Mouse (Mus musculus) hindbrain, embryonic 14.5 days (tissue): ENCODE data around the gene Hist1h2an. TPM values are rescaled to one million over a fixed set of nuclear protein-coding genes. Genes with fewer than 3 reads are reported as not detected.

Experiments
- ATAC-seq: fragments of 200-750 bp; cut with Nextera tagmentation; 2 replicates; pipeline ENCODE4 v1.8.0; 2017; ENCODE audit warnings: moderate number of reproducible peaks, mild to moderate bottlenecking, moderate TSS enrichment, moderate library complexity; ENCODE audit not compliant: low FRiP score
- DNase-seq: peaks from one replicate; pipeline ENCODE4 v3.0.0-alpha.2; 2015; ENCODE audit warnings: low spot score
- H3K27ac ChIP-seq: fragments of 300-500 bp; sonication (generic); 2 replicates; pipeline ENCODE4 v1.5.1; 2014; ENCODE audit warnings: mild to moderate bottlenecking, moderate library complexity
- H3K27me3 ChIP-seq: fragments of 300-500 bp; sonication (generic); 2 replicates; pipeline ENCODE4 v1.6.1; 2014; ENCODE audit warnings: mild to moderate bottlenecking, low read length, mixed read lengths; ENCODE audit not compliant: control insufficient read depth, insufficient read depth
- H3K36me3 ChIP-seq: fragments of 300-500 bp; sonication (generic); replicated peaks from 2 replicates; pipeline ENCODE4 v1.6.1; 2014; ENCODE audit not compliant: control insufficient read depth, insufficient read depth
- H3K4me1 ChIP-seq: fragments of 300-500 bp; sonication (generic); replicated peaks from 2 replicates; pipeline ENCODE4 v1.6.1; 2014; ENCODE audit warnings: antibody characterized with exemption, low read length, mixed read lengths; ENCODE audit not compliant: control insufficient read depth, insufficient read depth
- H3K4me2 ChIP-seq: fragments of 300-500 bp; sonication (generic); replicated peaks from 2 replicates; pipeline ENCODE4 v1.6.1; 2014; ENCODE audit warnings: mild to moderate bottlenecking, moderate library complexity
- H3K4me3 ChIP-seq: fragments of 300-500 bp; sonication (generic); replicated peaks from 2 replicates; pipeline ENCODE4 v1.5.1; 2014; ENCODE audit warnings: mild to moderate bottlenecking, low read length
- H3K9ac ChIP-seq: fragments of 300-500 bp; sonication (generic); 2 replicates; pipeline ENCODE4 v1.6.1; 2014
- H3K9me3 ChIP-seq: fragments of 300-500 bp; sonication (generic); 2 replicates; pipeline ENCODE4 v1.6.1; 2016; ENCODE audit warnings: low read length; ENCODE audit not compliant: control insufficient read depth
- WGBS: fragments of 180-500 bp; shearing (Covaris S2); extraction: QIAGEN DNeasy Blood & Tissue Kit; methylation state at CpG from one replicate; pipeline ENCODE4 v1.1.7; 2014; 5-methylcytosine and 5-hydroxymethylcytosine counted together
- microRNA-seq: library from miRNA; unstranded; fragments of <30 nt; microRNA quantifications from one replicate; pipeline ENCODE4, GENCODE M21; 2016
- polyA plus RNA-seq: library from polyadenylated mRNA; unstranded; fragments of >200 nt; fragmentation: Nextera tagmentation; extraction: Ambion mirVana; gene quantifications from 2 replicates; pipeline ENCODE4 v1.2.1, GENCODE M21; 2014

The Hist1h2an gene
- polyA plus RNA-seq, 1 experiment from 2014 or later = not detected

- Histone ChIP-seq H3K4me2 (peak overlapping the region; percentile 90), H3K4me3 (peak overlapping the region; percentile 53), H3K9me3 (no peaks in the 10 kb centered on the region), H3K27ac (peak overlapping the region; percentile 86), H3K4me1 (peaks cover 34% of the 10 kb centered on the region), H3K36me3 (no peaks in the 10 kb centered on the region), H3K27me3 (no peaks in the 10 kb centered on the region), H3K9ac (peak overlapping the region; percentile 75)
- ATAC-seq (no peak), DNase-seq (peak; percentile 35)
- 5% methylated on average over 5 of the region's 5 CpGs for WGBS
Measured at GRCm38 (mm10) chr13:21749387-21750158, 37.4 kb downstream of the Hist1h2an start.

GRCm38 (mm10) chr13:21745006-21745405 lies 42.0 kb downstream of the Hist1h2an start:
- no peak for ATAC-seq
- H3K9me3 ChIP-seq = no peaks in the 10 kb centered on the region
- DNase-seq = no peak
- H3K9ac ChIP-seq = no peak overlapping the region
- no peaks in the 10 kb centered on the region for H3K36me3 ChIP-seq
- H3K27me3 ChIP-seq = no peaks in the 10 kb centered on the region
- H3K4me2 ChIP-seq = no peak overlapping the region
- WGBS = 91% methylated on average over 1 of the region's 1 CpGs
- H3K4me1 ChIP-seq = peaks cover 20% of the 10 kb centered on the region
- H3K4me3 ChIP-seq = no peak overlapping the region
- H3K27ac ChIP-seq = no peak overlapping the region

Small RNA genes lying within 50 kb of the gene (microRNA-seq; reads per million reads assigned to microRNA genes)
- gene Gm19658 (not detected), gene Gm44346 (not detected), gene Gm44454 (not detected), gene Gm44466 (not detected)

Other genes with a start within 250 kb of the Hist1h2an start
- 0.08 and 0.21 TPM in 2 replicates for gene Olfr1366, start 244.4 kb downstream of the Hist1h2an start, polyA plus RNA-seq
- 0.04 TPM in 1 of 2 replicates, not detected in the other for gene Olfr1535, start 227.3 kb downstream of the Hist1h2an start, polyA plus RNA-seq
- gene Olfr1364, start 205.5 kb downstream of the Hist1h2an start, polyA plus RNA-seq = not detected in 2 replicates
- not detected in 2 replicates for gene Olfr1362, start 173.2 kb downstream of the Hist1h2an start, polyA plus RNA-seq
- not detected in 2 replicates for gene Olfr11, start 144.7 kb downstream of the Hist1h2an start, polyA plus RNA-seq
- not detected in 2 replicates for gene Olfr1361, start 123.8 kb downstream of the Hist1h2an start, polyA plus RNA-seq
- gene Olfr1360, start 109.8 kb downstream of the Hist1h2an start, polyA plus RNA-seq = not detected in 2 replicates
- not detected in 2 replicates for gene Olfr1359, start 89.1 kb downstream of the Hist1h2an start, polyA plus RNA-seq
- not detected in 2 replicates for gene Hist1h2bl, start 71.1 kb downstream of the Hist1h2an start, polyA plus RNA-seq
- 5.4 and 7.5 TPM in 2 replicates for gene Hist1h2ai, start 70.8 kb downstream of the Hist1h2an start, polyA plus RNA-seq
- gene Hist1h3h, start 69.6 kb downstream of the Hist1h2an start, polyA plus RNA-seq = 2.4 and 3.2 TPM in 2 replicates
- gene Hist1h2bm, start 65.2 kb downstream of the Hist1h2an start, polyA plus RNA-seq = 1.4 TPM in 2 replicates
- 0.33 and 0.64 TPM in 2 replicates for gene Hist1h4j, start 52.2 kb downstream of the Hist1h2an start, polyA plus RNA-seq
- gene Hist1h4k, start 36.7 kb downstream of the Hist1h2an start, polyA plus RNA-seq = 2.0 and 2.7 TPM in 2 replicates
- 2.4 and 3.4 TPM in 2 replicates for gene Hist1h2ak, start 33.4 kb downstream of the Hist1h2an start, polyA plus RNA-seq
- gene Hist1h2bn, start 33.1 kb downstream of the Hist1h2an start, polyA plus RNA-seq = not detected in 2 replicates
- gene Hist1h1b, start 6.6 kb downstream of the Hist1h2an start, polyA plus RNA-seq = 1.6 and 1.7 TPM in 2 replicates
- gene Hist1h3i, start 3.8 kb downstream of the Hist1h2an start, polyA plus RNA-seq = 37.4 and 39.0 TPM in 2 replicates
- 0.82 and 1.1 TPM in 2 replicates for gene Hist1h2bp, start 243 bp upstream of the Hist1h2an start, polyA plus RNA-seq
- gene Hist1h2bq, start 23.0 kb upstream of the Hist1h2an start, polyA plus RNA-seq = 3.5 and 3.6 TPM in 2 replicates
- not detected in 2 replicates for gene Hist1h2ao, start 23.2 kb upstream of the Hist1h2an start, polyA plus RNA-seq
- not detected in 2 replicates for gene Hist1h4m, start 24.5 kb upstream of the Hist1h2an start, polyA plus RNA-seq
- gene Hist1h4n, start 45.0 kb upstream of the Hist1h2an start, polyA plus RNA-seq = 5.5 and 8.9 TPM in 2 replicates
- 574 and 576 TPM in 2 replicates for gene Hist1h2ap, start 46.3 kb upstream of the Hist1h2an start, polyA plus RNA-seq
- 3.8 TPM in 2 replicates for gene Hist1h2br, start 46.5 kb upstream of the Hist1h2an start, polyA plus RNA-seq
- gene Zfp184, start 157.9 kb upstream of the Hist1h2an start, polyA plus RNA-seq = 14.9 and 18.2 TPM in 2 replicates
- gene Pom121l2, start 194.0 kb upstream of the Hist1h2an start, polyA plus RNA-seq = not detected in 2 replicates
- not detected in 2 replicates for gene Prss16, start 222.5 kb upstream of the Hist1h2an start, polyA plus RNA-seq
- gene Hist1h2ah, start 248.3 kb upstream of the Hist1h2an start, polyA plus RNA-seq = 8.0 TPM in 1 of 2 replicates, not detected in the other
- 1.5 and 1.6 TPM in 2 replicates for gene Hist1h2bk, start 248.7 kb upstream of the Hist1h2an start, polyA plus RNA-seq